Mouse (Mus musculus): ENCODE measurements around the gene Ehmt2. TPM values are rescaled to one million over a fixed set of nuclear protein-coding genes. Genes with fewer than 3 reads are reported as not detected.

Gene Ehmt2
- polyA plus RNA-seq (2015; fragmentation: Nextera tagmentation; extraction: Ambion mirVana) = 70.0 and 74.5 TPM in 2 replicates

DNA sequence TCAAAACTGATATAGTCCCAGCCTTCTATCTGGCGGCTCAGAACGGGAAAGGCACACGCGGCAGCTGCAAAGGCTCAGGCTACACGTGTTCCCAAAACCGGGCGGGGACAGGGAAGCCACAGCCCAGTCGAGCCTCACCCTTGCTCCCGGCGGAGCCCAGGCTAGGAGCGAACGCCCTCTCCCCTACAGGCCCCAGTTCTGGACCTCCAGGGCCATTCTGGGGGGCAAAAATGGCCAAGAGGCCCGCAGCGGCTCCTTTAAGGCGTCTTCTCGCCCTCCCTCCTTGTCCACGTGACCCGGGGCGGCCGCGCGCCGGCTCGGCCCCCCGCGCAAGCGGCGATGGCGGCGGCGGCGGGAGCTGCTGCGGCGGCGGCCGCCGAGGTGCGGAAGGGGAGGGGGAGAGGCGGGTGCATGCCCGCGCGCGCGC, at the start of gene Ehmt2, which contains the start of gene C2:
Gene Ehmt2, plus strand, starts transcription at position 310 of the 427 bp plus-strand sequence.
Gene C2, minus strand, starts transcription at position 106 of the 427 bp plus-strand sequence.
- peaks cover 28% of the 10 kb centered on the region for H3K4me1 ChIP-seq
- H3K9ac ChIP-seq = peak within 1 kb of the TSS; percentile 89
- no peaks in the 10 kb centered on the region for H3K27me3 ChIP-seq (replicated peaks)
- peak; percentile 37 for ATAC-seq (ENCODE audit: insufficient read depth, low FRiP score, low read depth)
- under 1% methylated on average over 30 of the region's 44 CpGs for WGBS
- H3K4me2 ChIP-seq = peak within 1 kb of the TSS; percentile 86
- peaks cover 9% of the 10 kb centered on the region; the same call in 1 of the 2 replicates for H3K36me3 ChIP-seq
- H3K4me3 ChIP-seq (replicated peaks) = peak within 1 kb of the TSS; percentile 90
- no peaks in the 10 kb centered on the region for H3K9me3 ChIP-seq
- peak within 1 kb of the TSS; percentile 99 for H3K27ac ChIP-seq

DNA sequence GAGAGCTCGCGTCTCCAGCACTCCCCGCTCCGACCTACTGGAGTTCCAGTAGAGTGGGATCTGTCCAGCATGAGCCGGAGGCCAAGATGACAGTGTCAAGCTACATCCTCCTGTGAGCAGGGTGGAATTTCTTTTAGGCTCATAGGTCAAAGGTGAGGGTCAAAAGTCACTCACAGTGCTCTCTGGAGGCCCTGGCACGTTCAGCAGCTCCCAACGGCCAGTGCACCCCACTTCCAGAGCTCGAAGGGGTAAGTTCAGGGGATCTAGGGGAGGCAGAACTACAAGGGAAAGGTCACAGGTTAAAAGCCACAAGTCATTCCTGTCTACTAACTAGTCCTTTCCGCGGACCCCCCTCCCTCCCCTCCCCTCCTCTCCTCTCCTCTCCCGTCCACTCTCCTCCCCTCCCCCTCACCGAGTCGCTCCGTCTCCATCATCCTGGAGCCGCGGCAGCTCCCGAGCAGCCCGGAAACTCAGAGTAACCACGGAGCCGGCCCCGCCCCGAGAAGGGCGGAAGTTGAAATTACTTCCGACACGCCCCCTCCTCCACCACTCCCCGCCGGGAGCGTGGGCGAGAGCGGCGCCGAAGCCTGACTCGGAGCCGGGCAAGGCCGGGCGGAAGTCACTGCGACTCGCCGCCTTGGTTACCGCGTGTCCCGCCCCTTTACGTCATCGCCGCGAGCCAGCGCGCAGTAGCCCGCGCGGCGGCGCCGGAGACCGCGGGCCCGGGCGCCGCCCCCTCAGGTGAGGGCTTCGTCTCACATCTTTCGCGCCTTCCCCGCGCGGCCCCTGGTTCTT, 48.4 kb upstream of the Ehmt2 start, which contains the start of the genes Skiv2l and Nelfe:
Gene Skiv2l, minus strand, starts transcription at position 489 of the 795 bp plus-strand sequence.
Gene Nelfe, plus strand, starts transcription at position 670 of the 795 bp plus-strand sequence.
- peak within 1 kb of the TSS; percentile 55 for H3K27ac ChIP-seq
- H3K9ac ChIP-seq = peak within 1 kb of the TSS; percentile 93
- H3K27me3 ChIP-seq (replicated peaks) = no peaks in the 10 kb centered on the region
- H3K4me3 ChIP-seq (replicated peaks) = peak within 1 kb of the TSS; percentile 69
- H3K36me3 ChIP-seq = peaks cover 41% of the 10 kb centered on the region
- peaks cover 25% of the 10 kb centered on the region for H3K4me1 ChIP-seq
- peak; percentile 97 for ATAC-seq (ENCODE audit: insufficient read depth, low FRiP score, low read depth)
- 1% methylated on average over 63 of the region's 65 CpGs for WGBS
- H3K4me2 ChIP-seq = peak within 1 kb of the TSS; percentile 95
- H3K9me3 ChIP-seq = no peaks in the 10 kb centered on the region

- Histone ChIP-seq H3K4me2 (peak overlapping the region; percentile 95), H3K36me3 (peaks cover 41% of the 10 kb centered on the region), H3K4me3 (replicated peaks) (peak overlapping the region; percentile 69), H3K9ac (peak overlapping the region; percentile 93), H3K9me3 (no peaks in the 10 kb centered on the region), H3K4me1 (peaks cover 25% of the 10 kb centered on the region), H3K27me3 (replicated peaks) (no peaks in the 10 kb centered on the region), H3K27ac (peak overlapping the region; percentile 55)
- 1% methylated on average over 25 of the region's 25 CpGs for WGBS
- peak; percentile 16 for ATAC-seq (ENCODE audit: insufficient read depth, low FRiP score, low read depth)
Measured at GRCm38 (mm10) chr17:34850517-34851125, 47.6 kb upstream of the Ehmt2 start.

DNA sequence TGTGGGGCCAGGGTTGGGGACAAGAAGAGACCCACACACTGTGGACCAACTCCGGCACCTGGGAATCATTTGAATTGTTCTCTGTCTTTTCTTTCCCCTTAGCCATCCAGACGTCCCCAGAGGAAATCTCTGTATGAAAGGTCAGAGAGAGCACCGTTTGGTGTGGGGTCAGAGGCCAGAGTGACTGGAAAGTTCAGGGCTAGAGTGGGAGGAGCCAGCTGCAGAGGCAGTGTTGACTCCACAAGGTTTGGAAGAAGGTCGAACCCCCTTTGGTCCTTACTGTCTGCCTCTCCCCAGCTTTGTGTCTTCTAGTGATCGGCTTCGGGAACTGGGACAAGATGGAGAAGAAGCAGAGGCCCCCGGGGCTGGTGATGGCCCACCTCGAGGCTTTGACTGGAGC, 44.8 kb upstream of the Ehmt2 start:
- no peak for ATAC-seq (ENCODE audit: insufficient read depth, low FRiP score, low read depth)
- H3K27me3 ChIP-seq (replicated peaks) = no peaks in the 10 kb centered on the region
- 75% methylated on average over 8 of the region's 8 CpGs for WGBS

GRCm38 (mm10) chr17:34854761-34855160, 43.5 kb upstream of the Ehmt2 start:
- 72% methylated on average over 3 of the region's 3 CpGs for WGBS
- no peak overlapping the region for H3K4me3 ChIP-seq (replicated peaks)
- no peak overlapping the region for H3K9ac ChIP-seq
- peaks cover 40% of the 10 kb centered on the region for H3K36me3 ChIP-seq
- H3K27ac ChIP-seq = no peak overlapping the region
- no peak for ATAC-seq (ENCODE audit: insufficient read depth, low FRiP score, low read depth)
- peaks cover 18% of the 10 kb centered on the region for H3K4me1 ChIP-seq
- H3K4me2 ChIP-seq = no peak overlapping the region
- H3K27me3 ChIP-seq (replicated peaks) = no peaks in the 10 kb centered on the region
- H3K9me3 ChIP-seq = no peaks in the 10 kb centered on the region

More for the DNA sequence above, 44.8 kb upstream of the Ehmt2 start:
- Histone ChIP-seq H3K27ac (no peak overlapping the region), H3K9ac (no peak overlapping the region), H3K9me3 (no peaks in the 10 kb centered on the region), H3K4me1 (peaks cover 25% of the 10 kb centered on the region), H3K4me2 (no peak overlapping the region), H3K36me3 (peaks cover 40% of the 10 kb centered on the region), H3K4me3 (replicated peaks) (no peak overlapping the region)

DNA sequence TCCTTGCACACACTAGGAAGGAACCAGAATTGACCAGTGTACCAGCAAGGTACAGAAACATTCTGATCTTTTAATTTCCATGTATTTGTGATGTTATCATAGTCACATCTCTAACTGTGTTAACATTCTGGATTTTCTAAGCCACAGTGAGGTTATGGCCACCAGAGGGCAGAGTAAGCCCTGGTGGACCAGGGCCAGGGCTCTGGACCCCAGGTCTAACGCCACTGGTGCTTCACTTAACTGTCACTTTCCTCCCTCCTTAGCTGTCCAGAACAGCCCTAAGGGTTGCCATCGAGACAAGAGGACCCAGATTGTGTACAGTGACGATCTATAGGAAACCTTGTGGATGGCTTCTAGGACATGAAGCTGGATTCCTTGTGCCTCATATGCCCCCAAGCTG, 42.4 kb upstream of the Ehmt2 start:
- no peak overlapping the region for H3K4me2 ChIP-seq
- peaks cover 14% of the 10 kb centered on the region for H3K4me1 ChIP-seq
- 37% methylated on average over 3 of the region's 3 CpGs for WGBS
- no peak; the same call in 1 of the 2 replicates for ATAC-seq (ENCODE audit: insufficient read depth, low FRiP score, low read depth)
- no peak overlapping the region for H3K4me3 ChIP-seq (replicated peaks)
- H3K9me3 ChIP-seq = no peaks in the 10 kb centered on the region
- H3K9ac ChIP-seq = no peak overlapping the region
- H3K27me3 ChIP-seq (replicated peaks) = no peaks in the 10 kb centered on the region
- H3K27ac ChIP-seq = no peak overlapping the region
- H3K36me3 ChIP-seq = peaks cover 40% of the 10 kb centered on the region

- H3K4me2 ChIP-seq = no peak overlapping the region
- peaks cover 25% of the 10 kb centered on the region for H3K36me3 ChIP-seq
- H3K9ac ChIP-seq = no peak overlapping the region
- H3K27ac ChIP-seq = no peak overlapping the region
- 87% methylated on average over 4 of the region's 4 CpGs for WGBS
- H3K9me3 ChIP-seq = no peaks in the 10 kb centered on the region
- H3K4me1 ChIP-seq = no peaks in the 10 kb centered on the region
- H3K4me3 ChIP-seq (replicated peaks) = no peak overlapping the region
- no peak for ATAC-seq (ENCODE audit: insufficient read depth, low FRiP score, low read depth)
- H3K27me3 ChIP-seq (replicated peaks) = no peaks in the 10 kb centered on the region
Measured at GRCm38 (mm10) chr17:34858670-34859069, 39.6 kb upstream of the Ehmt2 start.

DNA sequence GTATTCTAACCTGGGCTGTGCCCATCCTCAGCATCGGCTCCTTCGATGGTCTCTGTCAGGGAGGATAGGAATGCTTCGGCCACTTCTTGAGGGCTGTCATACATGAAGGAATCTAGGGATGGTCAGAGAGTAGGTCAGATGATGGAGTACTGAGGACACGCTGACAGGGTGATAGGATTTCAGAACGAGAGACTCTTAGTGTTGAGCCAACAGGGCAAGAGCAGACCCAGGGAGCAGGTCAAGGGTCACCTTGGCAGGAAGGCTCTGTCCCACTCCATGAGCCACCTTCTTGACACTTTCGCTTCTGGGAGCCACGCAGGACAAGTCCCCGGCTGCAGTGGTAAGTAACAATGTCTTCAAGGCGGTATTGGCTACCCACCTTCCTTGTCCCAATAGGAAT, 37.8 kb upstream of the Ehmt2 start:
- 78% methylated on average over 9 of the region's 9 CpGs for WGBS
- no peak for ATAC-seq (ENCODE audit: insufficient read depth, low FRiP score, low read depth)
- Histone ChIP-seq H3K27me3 (replicated peaks) (no peaks in the 10 kb centered on the region), H3K36me3 (peaks cover 13% of the 10 kb centered on the region), H3K4me1 (no peaks in the 10 kb centered on the region), H3K4me2 (no peak overlapping the region), H3K27ac (no peak overlapping the region), H3K4me3 (replicated peaks) (no peak overlapping the region), H3K9ac (no peak overlapping the region), H3K9me3 (no peaks in the 10 kb centered on the region)

GRCm38 (mm10) chr17:34861704-34862415, 36.4 kb upstream of the Ehmt2 start:
- Histone ChIP-seq H3K36me3 (peaks cover 6% of the 10 kb centered on the region), H3K9me3 (no peaks in the 10 kb centered on the region), H3K9ac (no peak overlapping the region), H3K4me1 (no peaks in the 10 kb centered on the region), H3K27me3 (replicated peaks) (no peaks in the 10 kb centered on the region), H3K4me2 (no peak overlapping the region), H3K4me3 (replicated peaks) (no peak overlapping the region), H3K27ac (no peak overlapping the region)
- 59% methylated on average over 13 of the region's 13 CpGs for WGBS
- ATAC-seq (ENCODE audit: insufficient read depth, low FRiP score, low read depth) = peak; percentile 52

DNA sequence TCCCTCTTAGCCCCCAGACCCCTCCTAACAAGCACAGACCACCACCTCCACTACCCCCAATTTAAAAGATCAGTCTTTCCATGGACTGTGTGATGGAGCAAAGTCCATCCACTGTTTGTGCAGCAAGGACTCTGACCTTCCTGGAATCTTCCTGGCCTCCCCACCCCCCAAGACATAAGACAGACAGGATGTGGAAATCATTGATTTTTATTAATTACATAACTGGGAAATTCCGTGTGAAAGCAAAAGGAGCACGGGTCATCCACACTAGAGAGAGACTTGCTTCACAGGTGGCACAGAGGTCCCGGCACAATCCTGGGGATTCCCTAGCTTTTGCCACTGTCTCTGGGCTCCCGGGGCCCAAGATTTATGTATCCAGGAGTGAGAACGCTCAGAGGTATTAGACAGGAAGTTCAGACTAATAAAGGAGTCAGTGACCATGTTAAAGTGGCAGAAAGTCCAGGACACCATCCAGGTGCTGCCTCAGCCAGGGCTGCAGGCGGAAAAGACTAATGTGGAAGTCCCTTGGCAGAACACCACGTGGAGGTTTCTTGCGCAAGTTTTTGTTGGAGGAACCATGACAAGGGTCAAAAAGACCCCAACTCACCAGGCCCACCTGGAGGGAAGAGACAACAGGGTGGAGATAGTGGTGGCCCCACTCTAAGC, 35.7 kb upstream of the Ehmt2 start, which contains the start of gene Cfb:
Gene Cfb, minus strand, starts transcription at position 103 of the 666 bp plus-strand sequence.
- Histone ChIP-seq H3K36me3 (no peaks in the 10 kb centered on the region; the same call in 1 of the 2 replicates), H3K4me3 (replicated peaks) (no peak within 1 kb of the TSS), H3K4me2 (no peak within 1 kb of the TSS), H3K9ac (no peak within 1 kb of the TSS), H3K27ac (no peak within 1 kb of the TSS), H3K27me3 (replicated peaks) (no peaks in the 10 kb centered on the region), H3K4me1 (no peaks in the 10 kb centered on the region), H3K9me3 (no peaks in the 10 kb centered on the region)
- WGBS = 40% methylated on average over 8 of the region's 8 CpGs
- ATAC-seq (ENCODE audit: insufficient read depth, low FRiP score, low read depth) = peak; percentile 50

GRCm38 (mm10) chr17:34865981-34866380, 32.3 kb upstream of the Ehmt2 start:
- H3K4me3 ChIP-seq (replicated peaks) = no peak overlapping the region
- H3K9me3 ChIP-seq = no peaks in the 10 kb centered on the region
- H3K27ac ChIP-seq = no peak overlapping the region
- H3K4me1 ChIP-seq = no peaks in the 10 kb centered on the region
- H3K36me3 ChIP-seq = no peaks in the 10 kb centered on the region
- no peak overlapping the region for H3K4me2 ChIP-seq
- no peak for ATAC-seq (ENCODE audit: insufficient read depth, low FRiP score, low read depth)
- WGBS = 54% methylated on average over 7 of the region's 7 CpGs
- no peaks in the 10 kb centered on the region for H3K27me3 ChIP-seq (replicated peaks)
- H3K9ac ChIP-seq = no peak overlapping the region
